Mouse (Mus musculus) embryonic fibroblast, embryonic 13.5 days (primary cell): ENCODE data around the gene AC124502.3. TPM values are rescaled to one million over a fixed set of nuclear protein-coding genes. Genes with fewer than 3 reads are reported as not detected.

Source experiments
- H3K27ac ChIP-seq: 2 replicates; pipeline ENCODE4 v1.5.1; 2012; ENCODE audit warnings: low read length, control low read depth, inconsistent platforms; ENCODE audit not compliant: insufficient read depth
- H3K4me1 ChIP-seq: 2 replicates; pipeline ENCODE4 v1.6.1; 2011; ENCODE audit warnings: low read length; ENCODE audit not compliant: control insufficient read depth, insufficient read depth
- H3K4me3 ChIP-seq: 2 replicates; pipeline ENCODE4 v1.5.1; 2011; ENCODE audit warnings: mild to moderate bottlenecking, control low read depth, low read length; ENCODE audit not compliant: insufficient read depth
- CTCF ChIP-seq: IDR thresholded peaks from 2 replicates; pipeline ENCODE4 v1.5.1; 2011; ENCODE audit warnings: mild to moderate bottlenecking, control low read depth, low read length, moderate library complexity, borderline replicate concordance; ENCODE audit not compliant: insufficient read depth
- POLR2A ChIP-seq: IDR thresholded peaks from 2 replicates; pipeline ENCODE4 v1.6.1; 2011; ENCODE audit warnings: low read depth, mild to moderate bottlenecking, control low read depth, low read length, moderate library complexity
- polyA plus RNA-seq: library from polyadenylated mRNA; stranded (reverse); fragments of >200 nt; gene quantifications from 2 replicates; pipeline ENCODE4 v1.2.4, GENCODE M21; 2011; ENCODE audit warnings: low read depth; ENCODE audit not compliant: missing spikeins, insufficient read length

Gene AC124502.3
- polyA plus RNA-seq, 1 experiment = 1.5 TPM

- H3K4me3 ChIP-seq = no peak overlapping the region
- H3K27ac ChIP-seq = 0 out of 2 replicates have a peak overlapping the region, but pooled peaks have one; percentile 8
- TF ChIP-seq POLR2A (no peak), CTCF (no peak)
- H3K4me1 ChIP-seq = peaks cover 10% of the 10 kb centered on the region; the same call in 1 of the 2 replicates
Observed at GRCm38 (mm10) chr19:5045531-5045930, 6.8 kb downstream of the AC124502.3 start.

- Histone ChIP-seq H3K27ac (no peak overlapping the region), H3K4me1 (0 out of 2 replicates have a peak, but pooled peaks cover 7% of the 10 kb centered on the region), H3K4me3 (no peak overlapping the region)
- TF ChIP-seq CTCF = no peak
- no peak for TF ChIP-seq POLR2A
Observed at GRCm38 (mm10) chr19:5048138-5049056, 9.7 kb downstream of the AC124502.3 start.

GRCm38 (mm10) chr19:5049325-5049724 is 10.6 kb downstream of the AC124502.3 start:
- TF ChIP-seq CTCF = no peak
- TF ChIP-seq POLR2A = no peak
- H3K4me3 ChIP-seq = no peak overlapping the region
- H3K27ac ChIP-seq = peak overlapping the region; percentile 65
- H3K4me1 ChIP-seq = 0 out of 2 replicates have a peak, but pooled peaks cover 7% of the 10 kb centered on the region

- 0 out of 2 replicates have a peak, but pooled peaks cover 7% of the 10 kb centered on the region for H3K4me1 ChIP-seq
- H3K4me3 ChIP-seq = peak within 1 kb of the TSS; percentile 69
- TF ChIP-seq CTCF (no peak), POLR2A (peak; percentile 88)
- peak within 1 kb of the TSS; percentile 87 for H3K27ac ChIP-seq
Observed at GRCm38 (mm10) chr19:5050047-5050905, 11.6 kb downstream of the AC124502.3 start, which contains the start of gene Rin1. Gene Rin1, plus strand, starts transcription at chr19:5050481.

GRCm38 (mm10) chr19:5051031-5051430 is 12.3 kb downstream of the AC124502.3 start:
- H3K27ac ChIP-seq = peak overlapping the region; percentile 87

GRCm38 (mm10) chr19:5051515-5051914 is 12.8 kb downstream of the AC124502.3 start:
- peak overlapping the region; percentile 87 for H3K27ac ChIP-seq
- TF ChIP-seq CTCF (no peak), POLR2A (peak; percentile 42; the same call in 1 of the 2 replicates)
- 0 out of 2 replicates have a peak, but pooled peaks cover 2% of the 10 kb centered on the region for H3K4me1 ChIP-seq
- peak overlapping the region; percentile 69 for H3K4me3 ChIP-seq

More at GRCm38 (mm10) chr19:5051031-5051430, 12.3 kb downstream of the AC124502.3 start:
- Histone ChIP-seq H3K4me3 (peak overlapping the region; percentile 69), H3K4me1 (0 out of 2 replicates have a peak, but pooled peaks cover 2% of the 10 kb centered on the region)
- TF ChIP-seq CTCF (no peak), POLR2A (no peak; the same call in 1 of the 2 replicates)

GRCm38 (mm10) chr19:5052166-5052822 is 13.6 kb downstream of the AC124502.3 start:
- Histone ChIP-seq H3K4me3 (peak overlapping the region; percentile 69), H3K4me1 (0 out of 2 replicates have a peak, but pooled peaks cover 2% of the 10 kb centered on the region), H3K27ac (peak overlapping the region; percentile 10)
- TF ChIP-seq POLR2A = peak; percentile 34; the same call in 1 of the 2 replicates
- no peak for TF ChIP-seq CTCF

- no peak for TF ChIP-seq CTCF
- TF ChIP-seq POLR2A = no peak
- H3K27ac ChIP-seq = peak overlapping the region; percentile 10; the same call in 1 of the 2 replicates
- H3K4me3 ChIP-seq = peak overlapping the region; percentile 69
- peaks cover 5% of the 10 kb centered on the region for H3K4me1 ChIP-seq
Observed at GRCm38 (mm10) chr19:5052853-5053252, 14.2 kb downstream of the AC124502.3 start.

- peaks cover 13% of the 10 kb centered on the region for H3K4me1 ChIP-seq
Observed at GRCm38 (mm10) chr19:5053909-5054308, 15.2 kb downstream of the AC124502.3 start.

More at GRCm38 (mm10) chr19:5053909-5054308, 15.2 kb downstream of the AC124502.3 start:
- TF ChIP-seq CTCF (peak; percentile 56), POLR2A (peak; percentile 67)
- peak overlapping the region; percentile 86 for H3K27ac ChIP-seq
- no peak overlapping the region for H3K4me3 ChIP-seq
